Mouse (Mus musculus) urinary bladder, postnatal 0 days (tissue): ENCODE results near the gene Neurl1a. TPM values are rescaled to one million over a fixed set of nuclear protein-coding genes. Genes with fewer than 3 reads are reported as not detected.

Experiments
- microRNA-seq: library from miRNA; unstranded; fragments of <30 nt; microRNA quantifications from one replicate; pipeline ENCODE4, GENCODE M21; 2016
- polyA plus RNA-seq: library from polyadenylated mRNA; unstranded; fragments of >200 nt; fragmentation: Nextera tagmentation; extraction: Ambion mirVana; gene quantifications from 2 replicates; pipeline ENCODE4 v1.2.1, GENCODE M21; 2015

Gene Neurl1a
- 9.6 and 13.2 TPM in 2 replicates for polyA plus RNA-seq

DNA sequence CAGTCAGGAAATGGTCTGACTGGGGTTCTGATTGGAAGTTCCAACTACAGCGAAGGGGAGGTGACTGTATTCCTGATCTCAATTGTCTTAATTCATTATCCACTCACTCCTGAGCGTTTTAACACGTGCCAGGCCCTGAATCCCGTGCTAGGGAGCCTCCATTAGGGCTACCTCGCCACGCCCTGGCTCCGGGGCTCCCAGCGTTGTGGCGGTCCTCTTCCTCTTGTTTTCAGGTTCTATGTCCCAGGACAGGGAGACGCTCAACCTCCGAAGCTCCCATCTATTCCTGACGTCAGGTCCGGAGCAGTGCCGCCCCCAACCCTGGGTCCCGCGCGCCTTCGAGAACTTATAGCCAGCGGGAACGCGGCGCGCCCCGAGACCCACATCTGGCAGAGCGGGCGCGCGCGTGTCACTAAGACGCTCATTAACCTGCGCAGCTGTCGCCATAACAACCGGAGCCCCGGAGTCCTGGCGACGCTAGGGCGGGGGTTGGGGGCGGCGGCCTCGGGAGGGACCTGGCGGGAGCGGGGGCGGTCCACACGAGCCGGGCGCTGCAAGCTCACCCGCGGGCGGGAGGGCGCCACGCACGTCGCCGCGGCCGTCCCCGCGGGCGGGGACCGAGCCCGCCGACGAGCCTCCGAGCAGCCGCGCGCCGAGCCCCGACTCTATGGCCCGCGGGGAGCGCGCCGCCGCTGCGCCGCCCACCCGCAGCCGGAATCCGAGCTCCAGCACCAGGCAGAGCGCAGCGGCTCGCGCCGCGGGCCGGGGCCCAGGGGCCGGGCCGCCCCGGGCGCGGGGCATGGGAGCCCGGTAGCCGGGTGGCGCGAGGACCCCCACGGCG, at the start of gene Neurl1a:
TSS of gene Neurl1a (plus strand) at position 390 of the 841 bp plus-strand sequence.

GRCm38 (mm10) chr19:47137771-47138421, 40.7 kb upstream of the Neurl1a start, which contains the start of gene Calhm2:
Gene Calhm2, minus strand, starts transcription at chr19:47138294.

GRCm38 (mm10) chr19:47144154-47144553, 34.5 kb upstream of the Neurl1a start, which contains the start of gene Calhm1:
Gene Calhm1, minus strand, starts transcription at chr19:47144254.

DNA sequence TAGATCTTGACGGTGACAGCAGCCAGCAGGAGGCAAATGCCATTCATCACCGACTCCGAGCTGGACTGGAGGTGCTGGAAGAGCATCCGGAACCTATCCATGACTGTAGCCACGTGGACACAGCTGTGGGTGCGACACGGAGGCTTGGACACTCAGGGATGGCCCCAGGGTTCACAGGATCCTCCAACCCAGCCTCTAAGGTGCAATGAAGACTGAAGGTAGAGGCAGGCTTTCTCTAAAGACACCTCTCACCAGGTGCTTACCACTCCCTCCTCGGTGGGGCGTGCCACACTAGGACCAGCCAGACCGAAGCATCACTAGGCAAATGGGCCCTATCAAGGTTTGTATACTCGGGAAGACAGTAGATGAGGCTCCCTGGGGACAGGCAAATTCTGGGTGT, 21.0 kb upstream of the Neurl1a start, which contains the start of gene Calhm3:
TSS of gene Calhm3 (minus strand) at position 101 of the 400 bp plus-strand sequence.

Small RNAs within 50 kb of the gene (microRNA-seq; reads per million reads assigned to microRNA genes)
- not detected for gene Mir6995

Other genes with a start within 250 kb of the Neurl1a start
- gene Ina, start 164.1 kb upstream of the Neurl1a start, polyA plus RNA-seq = 0.11 and 0.14 TPM in 2 replicates
- 48.2 and 55.6 TPM in 2 replicates for gene Nt5c2, start 163.7 kb upstream of the Neurl1a start, polyA plus RNA-seq
- gene Pcgf6, start 127.9 kb upstream of the Neurl1a start, polyA plus RNA-seq = 8.2 and 8.9 TPM in 2 replicates
- gene Taf5, start 111.1 kb upstream of the Neurl1a start, polyA plus RNA-seq = 1.5 TPM in 2 replicates
- 1,773 and 2,057 TPM in 2 replicates for gene Usmg5, start 88.2 kb upstream of the Neurl1a start, polyA plus RNA-seq
- gene Pdcd11, start 88.1 kb upstream of the Neurl1a start, polyA plus RNA-seq = 4.2 and 4.4 TPM in 2 replicates
- 5.7 and 6.2 TPM in 2 replicates for gene Calhm2, start 40.5 kb upstream of the Neurl1a start, polyA plus RNA-seq
- not detected in 2 replicates for gene Calhm1, start 34.6 kb upstream of the Neurl1a start, polyA plus RNA-seq
- not detected in 2 replicates for gene Calhm3, start 21.1 kb upstream of the Neurl1a start, polyA plus RNA-seq